Comparison of ENCODE assay signal across 20 mouse cellular contexts in genomic region chr10:88768961-88769360, GRCm38 (mm10).
"Had no signal": no experiment of that assay in that cellular context is flagged by ENCODE, and none has a peak within 500 bp of the region (broad histone marks: within the 10 kb centered on the region; RNA-seq: fewer than 3 reads in every experiment).

No protein-coding gene starts in this region.

- ATAC-seq: midbrain, embryonic 13.5 days; midbrain, embryonic 16.5 days had no signal

- H3K27ac ChIP-seq: kidney, postnatal 0 days; layer of hippocampus, adult 2 months; liver, embryonic 15.5 days; lung, embryonic 15.5 days; midbrain, embryonic 10.5 days; midbrain, embryonic 13.5 days; neural tube, embryonic 13.5 days; stomach, embryonic 15.5 days had no signal

- H3K9ac ChIP-seq: liver, embryonic 15.5 days; lung, embryonic 15.5 days; midbrain, embryonic 13.5 days; neural tube, embryonic 13.5 days; stomach, embryonic 15.5 days had no signal

- H3K9me3 ChIP-seq: liver, embryonic 15.5 days; lung, embryonic 15.5 days; midbrain, embryonic 10.5 days; midbrain, embryonic 13.5 days; neural tube, embryonic 13.5 days; stomach, embryonic 15.5 days had no signal

- H3K4me1 ChIP-seq: liver, embryonic 15.5 days; lung, embryonic 15.5 days; midbrain, embryonic 10.5 days; midbrain, embryonic 13.5 days; neural tube, embryonic 13.5 days; stomach, embryonic 15.5 days had no signal

- DNase-seq: kidney, adult 2 months; kidney, postnatal 25 days; layer of hippocampus, adult 9-11 months; lung, adult 18-20 months; lung, postnatal 10 days; lung, postnatal 36 days; retina, postnatal 1 day; right cerebral cortex, postnatal 25 days; spleen, adult 18-20 months; thymus, postnatal 36 days had no signal

- H3K4me2 ChIP-seq: liver, embryonic 15.5 days; lung, embryonic 15.5 days; midbrain, embryonic 13.5 days; neural tube, embryonic 13.5 days; stomach, embryonic 15.5 days had no signal

- H3K4me3 ChIP-seq: layer of hippocampus, adult 2 months; liver, embryonic 15.5 days; lung, embryonic 15.5 days; midbrain, embryonic 10.5 days; midbrain, embryonic 13.5 days; myocyte; neural tube, embryonic 13.5 days; stomach, embryonic 15.5 days had no signal

- H3K27me3 ChIP-seq: liver, embryonic 15.5 days; lung, embryonic 15.5 days; midbrain, embryonic 13.5 days; neural tube, embryonic 13.5 days; stomach, embryonic 15.5 days had no signal
